Mouse (Mus musculus) hindbrain, postnatal 0 days (tissue): ENCODE results near the gene Tgm2. TPM values are rescaled to one million over a fixed set of nuclear protein-coding genes. Genes with fewer than 3 reads are reported as not detected.
A peak's percentile ranks its signal among the peaks of the same experiment; 100 is the strongest.

ENCODE experiments used
- ATAC-seq: fragments of 200-750 bp; cut with Nextera tagmentation; 2 replicates; pipeline ENCODE4 v1.8.0; 2017; ENCODE audit warnings: mild to moderate bottlenecking, moderate TSS enrichment, moderate library complexity
- DNase-seq: peaks from one replicate; pipeline ENCODE4 v3.0.0-alpha.2; 2015; ENCODE audit warnings: low spot score
- H3K27ac ChIP-seq: fragments of 300-500 bp; sonication (generic); 2 replicates; pipeline ENCODE4 v1.5.1; 2014; ENCODE audit warnings: mild to moderate bottlenecking
- H3K27me3 ChIP-seq: fragments of 300-500 bp; sonication (generic); 2 replicates; pipeline ENCODE4 v1.6.1; 2014; ENCODE audit warnings: low read length, mixed read lengths; ENCODE audit not compliant: insufficient read depth
- H3K36me3 ChIP-seq: fragments of 300-500 bp; sonication (generic); 2 replicates; pipeline ENCODE4 v1.6.1; 2014; ENCODE audit warnings: low read length, mixed read lengths; ENCODE audit not compliant: insufficient read depth
- H3K4me1 ChIP-seq: fragments of 300-500 bp; sonication (generic); 2 replicates; pipeline ENCODE4 v1.6.1; 2014; ENCODE audit warnings: antibody characterized with exemption, low read length, mixed read lengths; ENCODE audit not compliant: insufficient read depth
- H3K4me2 ChIP-seq: fragments of 300-500 bp; sonication (generic); 2 replicates; pipeline ENCODE4 v1.6.1; 2014; ENCODE audit warnings: low read depth, mild to moderate bottlenecking, low read length, moderate library complexity, mixed read lengths
- H3K4me3 ChIP-seq: fragments of 300-500 bp; sonication (generic); 2 replicates; pipeline ENCODE4 v1.5.1; 2014; ENCODE audit warnings: low read length
- H3K9ac ChIP-seq: fragments of 300-500 bp; sonication (generic); replicated peaks from 2 replicates; pipeline ENCODE4 v1.6.1; 2014; ENCODE audit warnings: mild to moderate bottlenecking, low read length, moderate library complexity, mixed read lengths
- H3K9me3 ChIP-seq: fragments of 300-500 bp; sonication (generic); 2 replicates; pipeline ENCODE4 v1.6.1; 2016; ENCODE audit warnings: low read length, mixed read lengths
- CTCF ChIP-seq: IDR thresholded peaks from 2 replicates; pipeline ENCODE4 v1.5.1; 2016; ENCODE audit warnings: antibody characterized with exemption, control low read depth, low read depth
- WGBS: fragments of 180-500 bp; shearing (Covaris S2); extraction: QIAGEN DNeasy Blood & Tissue Kit; methylation state at CpG from one replicate; pipeline ENCODE4 v1.1.7; 2014; 5-methylcytosine and 5-hydroxymethylcytosine counted together
- polyA plus RNA-seq: library from polyadenylated mRNA; unstranded; fragments of >200 nt; fragmentation: Nextera tagmentation; extraction: Ambion mirVana; gene quantifications from 2 replicates; pipeline ENCODE4 v1.2.1, GENCODE M21; 2015
- total RNA-seq: library from RNA; depleted of rRNA; stranded (reverse); fragments of >200 nt; gene quantifications from 2 replicates; pipeline ENCODE4 v1.2.3, GENCODE M21; 2014

The Tgm2 gene
- total and polyA plus RNA-seq, 2 experiments from 2014 or later, result 7.1 to 14.4 TPM

GRCm38 (mm10) chr2:158120868-158121267 is 25.4 kb downstream of the Tgm2 start:
- WGBS, result 63% methylated on average over 3 of the region's 3 CpGs
- H3K27ac ChIP-seq, result no peak overlapping the region
- H3K9me3 ChIP-seq, result no peaks in the 10 kb centered on the region
- H3K4me3 ChIP-seq, result no peak overlapping the region
- H3K36me3 ChIP-seq, result no peaks in the 10 kb centered on the region
- no peaks in the 10 kb centered on the region for H3K27me3 ChIP-seq
- no peak overlapping the region for H3K4me2 ChIP-seq
- DNase-seq, result no peak
- 0 out of 2 replicates have a peak, but pooled peaks cover 11% of the 10 kb centered on the region for H3K4me1 ChIP-seq
- ATAC-seq, result no peak
- no peak for TF ChIP-seq CTCF
- no peak overlapping the region for H3K9ac ChIP-seq

- no peak overlapping the region for H3K4me2 ChIP-seq
- ATAC-seq, result no peak
- no peak for TF ChIP-seq CTCF
- H3K27ac ChIP-seq, result no peak overlapping the region
- H3K4me1 ChIP-seq, result 0 out of 2 replicates have a peak, but pooled peaks cover 11% of the 10 kb centered on the region
- no peak overlapping the region for H3K4me3 ChIP-seq
- no peaks in the 10 kb centered on the region for H3K9me3 ChIP-seq
- DNase-seq, result no peak
- no peaks in the 10 kb centered on the region for H3K27me3 ChIP-seq
- no peak overlapping the region for H3K9ac ChIP-seq
- H3K36me3 ChIP-seq, result no peaks in the 10 kb centered on the region
- WGBS, result 81% methylated on average over 8 of the region's 8 CpGs
These were observed 26.0 kb downstream of the Tgm2 start for GRCm38 (mm10) chr2:158120211-158120610.

- WGBS, result 87% methylated on average over 4 of the region's 4 CpGs
- H3K27ac ChIP-seq, result no peak overlapping the region
- H3K4me3 ChIP-seq, result no peak overlapping the region
- ATAC-seq, result no peak
- DNase-seq, result no peak
- H3K27me3 ChIP-seq, result no peaks in the 10 kb centered on the region
- H3K9ac ChIP-seq, result no peak overlapping the region
- no peaks in the 10 kb centered on the region for H3K36me3 ChIP-seq
- 0 out of 2 replicates have a peak, but pooled peaks cover 11% of the 10 kb centered on the region for H3K4me1 ChIP-seq
- no peak for TF ChIP-seq CTCF
- H3K9me3 ChIP-seq, result no peaks in the 10 kb centered on the region
- H3K4me2 ChIP-seq, result no peak overlapping the region
These were observed 27.1 kb downstream of the Tgm2 start for GRCm38 (mm10) chr2:158119145-158119544.

- no peaks in the 10 kb centered on the region for H3K9me3 ChIP-seq
- H3K4me3 ChIP-seq, result no peak overlapping the region
- ATAC-seq, result no peak
- no peak for TF ChIP-seq CTCF
- no peak overlapping the region for H3K9ac ChIP-seq
- no peak for DNase-seq
- H3K36me3 ChIP-seq, result no peaks in the 10 kb centered on the region
- whole genome bisulfite sequencing, result 74% methylated on average over 6 of the region's 6 CpGs
- H3K4me2 ChIP-seq, result no peak overlapping the region
- no peak overlapping the region for H3K27ac ChIP-seq
- no peaks in the 10 kb centered on the region for H3K27me3 ChIP-seq
- 0 out of 2 replicates have a peak, but pooled peaks cover 2% of the 10 kb centered on the region for H3K4me1 ChIP-seq
These were observed 29.6 kb downstream of the Tgm2 start for GRCm38 (mm10) chr2:158116653-158117052.

- no peaks in the 10 kb centered on the region for H3K27me3 ChIP-seq
- no peak overlapping the region for H3K4me3 ChIP-seq
- no peak overlapping the region for H3K4me2 ChIP-seq
- H3K4me1 ChIP-seq, result no peaks in the 10 kb centered on the region
- no peak overlapping the region for H3K9ac ChIP-seq
- H3K27ac ChIP-seq, result no peak overlapping the region
- no peaks in the 10 kb centered on the region for H3K36me3 ChIP-seq
- no peak for TF ChIP-seq CTCF
- DNase-seq (no peak), ATAC-seq (no peak)
- H3K9me3 ChIP-seq, result no peaks in the 10 kb centered on the region
- WGBS, result 90% methylated on average over 3 of the region's 3 CpGs
These were observed 30.3 kb downstream of the Tgm2 start for GRCm38 (mm10) chr2:158115838-158116453.

GRCm38 (mm10) chr2:158114931-158115330 is 31.3 kb downstream of the Tgm2 start:
- H3K9me3 ChIP-seq, result no peaks in the 10 kb centered on the region
- no peaks in the 10 kb centered on the region for H3K27me3 ChIP-seq
- no peak overlapping the region for H3K9ac ChIP-seq
- ATAC-seq, result no peak
- H3K4me2 ChIP-seq, result no peak overlapping the region
- DNase-seq, result no peak
- no peaks in the 10 kb centered on the region for H3K4me1 ChIP-seq
- no peak overlapping the region for H3K27ac ChIP-seq
- no peaks in the 10 kb centered on the region for H3K36me3 ChIP-seq
- H3K4me3 ChIP-seq, result no peak overlapping the region
- no peak for TF ChIP-seq CTCF
- 64% methylated on average over 5 of the region's 5 CpGs for WGBS

- H3K9ac ChIP-seq, result no peak overlapping the region
- DNase-seq (peak; percentile 28), ATAC-seq (no peak)
- H3K4me3 ChIP-seq, result no peak overlapping the region
- WGBS, result 35% methylated on average over 9 of the region's 9 CpGs
- H3K36me3 ChIP-seq, result no peaks in the 10 kb centered on the region
- H3K4me1 ChIP-seq, result no peaks in the 10 kb centered on the region
- no peaks in the 10 kb centered on the region for H3K27me3 ChIP-seq
- no peak overlapping the region for H3K4me2 ChIP-seq
- no peak for TF ChIP-seq CTCF
- no peak overlapping the region for H3K27ac ChIP-seq
- H3K9me3 ChIP-seq, result no peaks in the 10 kb centered on the region
These were observed 32.5 kb downstream of the Tgm2 start for GRCm38 (mm10) chr2:158113591-158114257.
